In genomic region chr7:139871014-139871413, GRCm38 (mm10) we compare ENCODE assay signal across 27 mouse cellular contexts. TPM values are rescaled to one million over a fixed set of nuclear protein-coding genes. Genes with fewer than 3 reads are reported as not detected.
DNase-seq lines count a peak whose midpoint lies in the region; ATAC-seq and TF ChIP-seq lines count a peak whose summit lies in the region.
"Had no signal": no experiment of that assay in that cellular context is flagged by ENCODE, and none has a peak within 500 bp of the region (broad histone marks: within the 10 kb centered on the region; RNA-seq: fewer than 3 reads in every experiment).

No protein-coding gene starts in this region.

- no peaks in the 10 kb centered on the region for H3K9me3 ChIP-seq in forebrain, embryonic 15.5 days
- no peaks in the 10 kb centered on the region for H3K9me3 ChIP-seq in forebrain, embryonic 12.5 days
- H3K9me3 ChIP-seq in midbrain, embryonic 14.5 days (ENCODE audit: control insufficient read depth, low read length) = no peaks in the 10 kb centered on the region
- no peaks in the 10 kb centered on the region for H3K9me3 ChIP-seq in midbrain, embryonic 11.5 days (ENCODE audit: control insufficient read depth, low read length)
- no peaks in the 10 kb centered on the region for H3K9me3 ChIP-seq in hindbrain, embryonic 16.5 days (ENCODE audit: control insufficient read depth, low read length)
- no peaks in the 10 kb centered on the region for H3K9me3 ChIP-seq in intestine, postnatal 0 days (ENCODE audit: control insufficient read depth)
- H3K9me3 ChIP-seq: embryonic facial prominence, embryonic 12.5 days; intestine, embryonic 15.5 days had no signal

- no peak overlapping the region for H3K9ac ChIP-seq in forebrain, embryonic 15.5 days (replicated peaks)
- H3K9ac ChIP-seq in forebrain, embryonic 12.5 days = no peak overlapping the region
- H3K9ac ChIP-seq in midbrain, embryonic 14.5 days (replicated peaks; ENCODE audit: low read length) = no peak overlapping the region
- H3K9ac ChIP-seq in midbrain, embryonic 11.5 days (ENCODE audit: low read length) = no peak overlapping the region
- no peak overlapping the region for H3K9ac ChIP-seq in hindbrain, embryonic 16.5 days (ENCODE audit: low read depth, low read length)
- H3K9ac ChIP-seq in intestine, postnatal 0 days (ENCODE audit: low read depth, low read length) = no peak overlapping the region
- H3K9ac ChIP-seq: embryonic facial prominence, embryonic 12.5 days; intestine, embryonic 15.5 days had no signal

- peak; percentile 68 for ATAC-seq in forebrain, embryonic 15.5 days (replicated peaks)
- ATAC-seq in forebrain, embryonic 12.5 days (ENCODE audit: low FRiP score) = no peak
- peak; percentile 27; the same call in 1 of the 2 replicates for ATAC-seq in midbrain, embryonic 14.5 days (ENCODE audit: low FRiP score, low TSS enrichment)
- ATAC-seq in midbrain, embryonic 11.5 days (ENCODE audit: low FRiP score) = no peak
- peak; percentile 83 for ATAC-seq in hindbrain, embryonic 16.5 days
- no peak for ATAC-seq in intestine, postnatal 0 days
- ATAC-seq: intestine, embryonic 15.5 days had no signal

- no peaks in the 10 kb centered on the region for H3K27me3 ChIP-seq in forebrain, embryonic 15.5 days
- H3K27me3 ChIP-seq in forebrain, embryonic 12.5 days = peaks cover 4% of the 10 kb centered on the region; the same call in 1 of the 2 replicates
- H3K27me3 ChIP-seq in midbrain, embryonic 14.5 days (ENCODE audit: control insufficient read depth, insufficient read depth, low read length) = no peaks in the 10 kb centered on the region
- no peaks in the 10 kb centered on the region for H3K27me3 ChIP-seq in midbrain, embryonic 11.5 days (ENCODE audit: control insufficient read depth, insufficient read depth, low read length)
- no peaks in the 10 kb centered on the region for H3K27me3 ChIP-seq in hindbrain, embryonic 16.5 days (replicated peaks; ENCODE audit: control insufficient read depth, insufficient read depth, low read length)
- no peaks in the 10 kb centered on the region for H3K27me3 ChIP-seq in intestine, postnatal 0 days (replicated peaks; ENCODE audit: control insufficient read depth, insufficient read depth, low read length)
- H3K27me3 ChIP-seq: embryonic facial prominence, embryonic 12.5 days; intestine, embryonic 15.5 days had no signal

- peak; percentile 50 for DNase-seq in midbrain, embryonic 14.5 days
- DNase-seq in midbrain, embryonic 11.5 days (ENCODE audit: low spot score, missing footprints) = no peak
- DNase-seq in thymus, postnatal 14 days = no peak
- DNase-seq: adrenal gland, postnatal 36 days; cerebellum, adult 11-12 months; cerebellum, postnatal 14 days; gastrocnemius, adult 2 months; heart, postnatal 4 days; kidney, adult 9 months; kidney, postnatal 14 days; layer of hippocampus, postnatal 36 days; right cerebral cortex, adult 18-20 months; thymus, adult 18-20 months; thymus, postnatal 4 days had no signal

- no peak overlapping the region for H3K4me3 ChIP-seq in forebrain, embryonic 15.5 days
- no peak overlapping the region for H3K4me3 ChIP-seq in forebrain, embryonic 12.5 days (replicated peaks)
- no peak overlapping the region for H3K4me3 ChIP-seq in midbrain, embryonic 14.5 days (replicated peaks; ENCODE audit: low read depth, low read length)
- no peak overlapping the region for H3K4me3 ChIP-seq in midbrain, embryonic 11.5 days (ENCODE audit: low read depth, low read length)
- H3K4me3 ChIP-seq in hindbrain, embryonic 16.5 days (ENCODE audit: low read length) = no peak overlapping the region
- H3K4me3 ChIP-seq in intestine, postnatal 0 days (ENCODE audit: low read depth, low read length) = no peak overlapping the region
- H3K4me3 ChIP-seq: embryonic facial prominence, embryonic 12.5 days; gastrocnemius, adult 2 months; intestine, embryonic 15.5 days; layer of hippocampus, adult 2 months; myocyte had no signal

- H3K36me3 ChIP-seq in forebrain, embryonic 15.5 days = no peaks in the 10 kb centered on the region
- no peaks in the 10 kb centered on the region for H3K36me3 ChIP-seq in forebrain, embryonic 12.5 days (replicated peaks)
- H3K36me3 ChIP-seq in midbrain, embryonic 14.5 days (ENCODE audit: control insufficient read depth, insufficient read depth, low read length) = peaks cover 8% of the 10 kb centered on the region; the same call in 1 of the 2 replicates
- no peaks in the 10 kb centered on the region for H3K36me3 ChIP-seq in midbrain, embryonic 11.5 days (ENCODE audit: control insufficient read depth, insufficient read depth, low read length)
- peaks cover 2% of the 10 kb centered on the region; the same call in 1 of the 2 replicates for H3K36me3 ChIP-seq in hindbrain, embryonic 16.5 days (ENCODE audit: control insufficient read depth, insufficient read depth, low read length)
- H3K36me3 ChIP-seq in intestine, postnatal 0 days (ENCODE audit: control insufficient read depth, insufficient read depth) = no peaks in the 10 kb centered on the region
- H3K36me3 ChIP-seq: embryonic facial prominence, embryonic 12.5 days; intestine, embryonic 15.5 days had no signal

- H3K4me2 ChIP-seq in forebrain, embryonic 15.5 days (replicated peaks) = no peak overlapping the region
- no peak overlapping the region for H3K4me2 ChIP-seq in forebrain, embryonic 12.5 days
- no peak overlapping the region for H3K4me2 ChIP-seq in midbrain, embryonic 14.5 days (ENCODE audit: low read length)
- H3K4me2 ChIP-seq in midbrain, embryonic 11.5 days = no peak overlapping the region
- H3K4me2 ChIP-seq in hindbrain, embryonic 16.5 days (ENCODE audit: low read length) = no peak overlapping the region
- no peak overlapping the region for H3K4me2 ChIP-seq in intestine, postnatal 0 days (replicated peaks; ENCODE audit: low read depth)
- H3K4me2 ChIP-seq: embryonic facial prominence, embryonic 12.5 days; intestine, embryonic 15.5 days had no signal

- no peaks in the 10 kb centered on the region for H3K4me1 ChIP-seq in forebrain, embryonic 15.5 days
- H3K4me1 ChIP-seq in forebrain, embryonic 12.5 days = no peaks in the 10 kb centered on the region
- H3K4me1 ChIP-seq in midbrain, embryonic 14.5 days (ENCODE audit: control insufficient read depth, insufficient read depth, low read length) = no peaks in the 10 kb centered on the region
- H3K4me1 ChIP-seq in midbrain, embryonic 11.5 days (ENCODE audit: control insufficient read depth, insufficient read depth, low read length) = no peaks in the 10 kb centered on the region
- no peaks in the 10 kb centered on the region; the same call in 1 of the 2 replicates for H3K4me1 ChIP-seq in hindbrain, embryonic 16.5 days (ENCODE audit: control insufficient read depth, insufficient read depth, low read depth, low read length)
- no peaks in the 10 kb centered on the region for H3K4me1 ChIP-seq in intestine, postnatal 0 days (replicated peaks; ENCODE audit: control insufficient read depth, insufficient read depth, low read length)
- H3K4me1 ChIP-seq: embryonic facial prominence, embryonic 12.5 days; intestine, embryonic 15.5 days had no signal

- H3K27ac ChIP-seq in forebrain, embryonic 15.5 days (replicated peaks) = no peak overlapping the region
- H3K27ac ChIP-seq in forebrain, embryonic 12.5 days = no peak overlapping the region
- H3K27ac ChIP-seq in midbrain, embryonic 14.5 days (replicated peaks; ENCODE audit: low read depth, low read length) = no peak overlapping the region; the same call in 1 of the 2 replicates
- H3K27ac ChIP-seq in midbrain, embryonic 11.5 days (ENCODE audit: low read depth, low read length) = no peak overlapping the region
- H3K27ac ChIP-seq in hindbrain, embryonic 16.5 days (ENCODE audit: low read depth, low read length) = no peak overlapping the region
- no peak overlapping the region for H3K27ac ChIP-seq in intestine, postnatal 0 days (ENCODE audit: low read depth, low read length)
- H3K27ac ChIP-seq: embryonic facial prominence, embryonic 12.5 days; gastrocnemius, adult 2 months; intestine, embryonic 15.5 days; layer of hippocampus, adult 2 months had no signal

- 77% methylated on average over 5 of the region's 5 CpGs for WGBS in forebrain, embryonic 15.5 days
- WGBS in forebrain, embryonic 12.5 days = 87% methylated on average over 5 of the region's 5 CpGs
- 61% methylated on average over 5 of the region's 5 CpGs for WGBS in midbrain, embryonic 14.5 days
- 92% methylated on average over 5 of the region's 5 CpGs for WGBS in midbrain, embryonic 11.5 days
- 52% methylated on average over 5 of the region's 5 CpGs for WGBS in hindbrain, embryonic 16.5 days
- 72% methylated on average over 5 of the region's 5 CpGs for WGBS in intestine, postnatal 0 days

- TF ChIP-seq CTCF in intestine, postnatal 0 days (IDR thresholded peaks at IDR 0.05; ENCODE audit: low read depth) = no peak

RNA-seq across cellular contexts. Expression of gene Kndc1, which starts 23.5 kb away (rescaled TPM):
- polyA plus RNA-seq in forebrain, embryonic 15.5 days (2015; fragmentation: Nextera tagmentation; extraction: Ambion mirVana) = 4.9 and 5.1 TPM in 2 replicates
- 1.2 and 1.3 TPM in 2 replicates for polyA plus RNA-seq in forebrain, embryonic 12.5 days (2016; fragmentation: Nextera tagmentation; extraction: Ambion mirVana)
- 20.6 and 22.9 TPM in 2 replicates for polyA plus RNA-seq in midbrain, embryonic 14.5 days (2014; fragmentation: Nextera tagmentation; extraction: Ambion mirVana)
- polyA plus RNA-seq in midbrain, embryonic 11.5 days (2014; fragmentation: Nextera tagmentation; extraction: Ambion mirVana) = 0.55 and 0.79 TPM in 2 replicates
- polyA plus RNA-seq in hindbrain, embryonic 16.5 days (2015; fragmentation: Nextera tagmentation; extraction: Ambion mirVana) = 16.5 and 19.0 TPM in 2 replicates
- 0.08 and 0.23 TPM in 2 replicates for polyA plus RNA-seq in intestine, postnatal 0 days (2015; fragmentation: Nextera tagmentation; extraction: Ambion mirVana)
- polyA plus RNA-seq: limb, embryonic 11.5 days; liver, adult 2 months; liver, embryonic 16.5 days had no signal

RNA-seq across cellular contexts. Expression of gene Adgra1, which starts 37.0 kb away (rescaled TPM):
- polyA plus RNA-seq in forebrain, embryonic 15.5 days (2015; fragmentation: Nextera tagmentation; extraction: Ambion mirVana) = 11.8 and 12.3 TPM in 2 replicates
- 5.8 and 7.6 TPM in 2 replicates for polyA plus RNA-seq in forebrain, embryonic 12.5 days (2016; fragmentation: Nextera tagmentation; extraction: Ambion mirVana)
- 16.5 and 24.2 TPM in 2 replicates for polyA plus RNA-seq in midbrain, embryonic 14.5 days (2014; fragmentation: Nextera tagmentation; extraction: Ambion mirVana)
- 11.3 and 15.5 TPM in 2 replicates for polyA plus RNA-seq in midbrain, embryonic 11.5 days (2014; fragmentation: Nextera tagmentation; extraction: Ambion mirVana)
- 27.2 and 30.7 TPM in 2 replicates for polyA plus RNA-seq in hindbrain, embryonic 16.5 days (2015; fragmentation: Nextera tagmentation; extraction: Ambion mirVana)
- polyA plus RNA-seq in intestine, postnatal 0 days (2015; fragmentation: Nextera tagmentation; extraction: Ambion mirVana) = 0.08 and 0.51 TPM in 2 replicates
- polyA plus RNA-seq: heart, embryonic 16.5 days; limb, embryonic 11.5 days; liver, adult 2 months; lung, embryonic 16.5 days had no signal

Comparison
In these comparisons a context has a peak if more than half of its experiments do, and no peak if none do; other contexts are left out.
1. ATAC-seq: peak in forebrain, embryonic 15.5 days (single experiment), midbrain, embryonic 14.5 days (single experiment) and hindbrain, embryonic 16.5 days (single experiment); none in forebrain, embryonic 12.5 days (single experiment), midbrain, embryonic 11.5 days (single experiment) and intestine, postnatal 0 days (single experiment).